Mouse (Mus musculus) midbrain, postnatal 0 days (tissue): ENCODE results near the gene Mpp3. TPM values are rescaled to one million over a fixed set of nuclear protein-coding genes. Genes with fewer than 3 reads are reported as not detected.

ENCODE experiments used
- ATAC-seq: fragments of 200-750 bp; cut with Nextera tagmentation; 2 replicates; pipeline ENCODE4 v1.8.0; 2017; ENCODE audit warnings: moderate number of reproducible peaks, mild to moderate bottlenecking, moderate TSS enrichment, moderate library complexity; ENCODE audit not compliant: low FRiP score
- DNase-seq: peaks from one replicate; pipeline ENCODE4 v3.0.0-alpha.2; 2015; ENCODE audit warnings: low spot score
- H3K27ac ChIP-seq: fragments of 300-500 bp; sonication (generic); 2 replicates; pipeline ENCODE4 v1.5.1; 2014; ENCODE audit warnings: low read depth, mild to moderate bottlenecking, low read length, mixed read lengths
- H3K27me3 ChIP-seq: fragments of 300-500 bp; sonication (generic); 2 replicates; pipeline ENCODE4 v1.6.1; 2014; ENCODE audit warnings: low read length, control low read depth, mixed read lengths; ENCODE audit not compliant: insufficient read depth
- H3K36me3 ChIP-seq: fragments of 300-500 bp; sonication (generic); 2 replicates; pipeline ENCODE4 v1.6.1; 2014; ENCODE audit warnings: low read length, control low read depth, mixed read lengths; ENCODE audit not compliant: insufficient read depth
- H3K4me1 ChIP-seq: fragments of 300-500 bp; sonication (generic); 2 replicates; pipeline ENCODE4 v1.6.1; 2014; ENCODE audit warnings: mild to moderate bottlenecking, control low read depth, antibody characterized with exemption, low read length, mixed read lengths; ENCODE audit not compliant: insufficient read depth
- H3K4me2 ChIP-seq: fragments of 300-500 bp; sonication (generic); 2 replicates; pipeline ENCODE4 v1.6.1; 2014; ENCODE audit warnings: low read depth, mild to moderate bottlenecking, low read length, mixed read lengths; ENCODE audit not compliant: poor library complexity, severe bottlenecking
- H3K4me3 ChIP-seq: fragments of 300-500 bp; sonication (generic); 2 replicates; pipeline ENCODE4 v1.5.1; 2014; ENCODE audit warnings: low read depth, mild to moderate bottlenecking, low read length, moderate library complexity
- H3K9ac ChIP-seq: fragments of 300-500 bp; sonication (generic); replicated peaks from 2 replicates; pipeline ENCODE4 v1.6.1; 2014; ENCODE audit warnings: mild to moderate bottlenecking, low read length, moderate library complexity, mixed read lengths; ENCODE audit not compliant: poor library complexity, severe bottlenecking
- H3K9me3 ChIP-seq: fragments of 300-500 bp; sonication (generic); 2 replicates; pipeline ENCODE4 v1.6.1; 2016; ENCODE audit warnings: low read length, control low read depth
- CTCF ChIP-seq: IDR thresholded peaks from 2 replicates; pipeline ENCODE4 v1.5.1; 2016; ENCODE audit warnings: antibody characterized with exemption, mild to moderate bottlenecking
- WGBS: fragments of 180-500 bp; shearing (Covaris S2); extraction: QIAGEN DNeasy Blood & Tissue Kit; methylation state at CpG from one replicate; pipeline ENCODE4 v1.1.7; 2014; 5-methylcytosine and 5-hydroxymethylcytosine counted together
- polyA plus RNA-seq: library from polyadenylated mRNA; unstranded; fragments of >200 nt; fragmentation: Nextera tagmentation; extraction: Ambion mirVana; gene quantifications from 2 replicates; pipeline ENCODE4 v1.2.1, GENCODE M21; 2015
- total RNA-seq: library from RNA; depleted of rRNA; stranded (reverse); fragments of >200 nt; gene quantifications from 2 replicates; pipeline ENCODE4 v1.2.3, GENCODE M21; 2014

Gene Mpp3
- total and polyA plus RNA-seq, 2 experiments from 2014 or later: 53.9 to 71.9 TPM

DNA sequence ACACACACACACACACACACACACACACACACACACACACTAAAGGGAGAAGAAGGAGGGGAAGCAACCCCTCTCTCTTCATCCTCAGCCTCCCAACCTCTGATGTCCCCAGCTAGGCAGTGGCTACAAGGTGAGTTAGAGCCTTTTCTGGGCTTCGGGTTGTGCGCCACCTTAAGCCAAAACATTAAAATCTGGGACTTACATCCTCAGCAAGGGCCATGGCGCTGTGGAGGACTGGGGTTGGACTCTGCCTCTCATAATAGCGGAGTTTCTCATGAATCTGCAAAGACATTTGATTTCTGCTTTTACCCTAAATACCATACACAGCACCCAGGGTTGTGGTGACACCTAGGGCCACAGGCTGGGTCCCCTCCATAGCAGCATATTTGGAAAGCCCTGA is 3.4 kb downstream of the Mpp3 start:
- ATAC-seq: no peak
- no peak overlapping the region for H3K27ac ChIP-seq
- H3K4me2 ChIP-seq: peak overlapping the region; percentile 75; the same call in 1 of the 2 replicates
- WGBS: 81% methylated on average over 4 of the region's 4 CpGs
- no peak for TF ChIP-seq CTCF
- no peaks in the 10 kb centered on the region for H3K4me1 ChIP-seq
- H3K9me3 ChIP-seq: no peaks in the 10 kb centered on the region
- no peaks in the 10 kb centered on the region for H3K27me3 ChIP-seq
- DNase-seq: no peak
- H3K36me3 ChIP-seq: peaks cover 10% of the 10 kb centered on the region
- peak overlapping the region; percentile 24; the same call in 1 of the 2 replicates for H3K9ac ChIP-seq
- no peak overlapping the region for H3K4me3 ChIP-seq

DNA sequence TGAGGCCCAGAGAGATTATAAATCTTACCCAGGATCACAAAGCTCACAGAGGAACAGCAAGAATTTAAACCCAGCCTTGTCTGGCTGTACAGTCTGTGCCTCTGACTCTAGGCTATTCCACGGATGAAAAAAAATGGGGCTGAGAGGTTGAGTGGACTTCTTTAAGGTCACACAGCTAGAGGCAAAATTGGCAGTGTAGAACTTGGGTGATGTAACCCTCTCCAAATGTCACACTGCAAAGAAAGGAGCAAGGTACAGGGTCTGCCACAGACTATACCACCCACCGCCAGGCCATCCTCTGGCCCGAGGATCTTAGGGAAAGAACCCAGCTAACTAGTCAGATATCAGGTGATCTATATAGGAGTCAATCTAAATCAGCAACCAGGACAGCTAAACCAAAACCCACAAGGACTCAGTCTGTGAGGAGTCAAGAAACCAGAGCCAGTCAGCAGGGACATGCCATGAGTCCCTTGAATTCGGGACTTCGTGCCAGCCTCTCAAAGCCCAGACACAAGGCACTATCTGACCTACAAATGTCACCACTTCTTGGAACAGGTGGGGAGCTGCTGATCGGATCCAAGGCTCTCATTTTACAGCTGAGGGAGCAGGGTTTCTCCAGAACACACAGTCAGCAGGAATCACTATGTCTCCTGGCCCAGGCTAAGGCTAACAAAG is 4.0 kb downstream of the Mpp3 start:
- DNase-seq (no peak), ATAC-seq (no peak)
- no peaks in the 10 kb centered on the region for H3K4me1 ChIP-seq
- H3K9ac ChIP-seq: no peak overlapping the region
- no peak overlapping the region for H3K4me2 ChIP-seq
- TF ChIP-seq CTCF: no peak
- no peaks in the 10 kb centered on the region for H3K9me3 ChIP-seq
- H3K36me3 ChIP-seq: peaks cover 10% of the 10 kb centered on the region
- H3K27me3 ChIP-seq: no peaks in the 10 kb centered on the region
- no peak overlapping the region for H3K4me3 ChIP-seq
- H3K27ac ChIP-seq: no peak overlapping the region
- 77% methylated on average over 6 of the region's 6 CpGs for WGBS

DNA sequence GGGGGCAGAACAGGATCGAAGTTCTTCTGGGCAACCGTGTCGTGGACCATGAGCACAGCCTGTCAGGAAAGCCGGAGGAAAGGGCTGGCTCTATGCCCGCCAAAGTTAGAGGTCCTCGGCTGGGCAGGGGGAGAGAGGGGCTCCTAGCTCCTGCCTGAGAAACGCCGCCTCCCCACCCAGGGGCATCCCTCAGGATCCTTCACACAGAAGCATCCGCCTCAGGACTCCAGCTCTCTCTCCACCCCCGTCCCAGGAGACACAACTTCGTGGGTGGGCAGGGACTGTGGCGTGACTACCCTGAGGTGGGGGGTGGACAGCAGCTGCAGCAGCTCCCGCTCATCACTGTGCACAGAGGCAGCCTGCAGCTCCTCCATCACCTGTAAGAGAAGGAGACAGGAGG is 4.9 kb downstream of the Mpp3 start:
- no peak for ATAC-seq
- no peak for TF ChIP-seq CTCF
- Histone ChIP-seq H3K27me3 (no peaks in the 10 kb centered on the region), H3K9ac (no peak overlapping the region), H3K36me3 (peaks cover 12% of the 10 kb centered on the region), H3K4me2 (no peak overlapping the region), H3K4me3 (no peak overlapping the region), H3K9me3 (no peaks in the 10 kb centered on the region), H3K27ac (no peak overlapping the region), H3K4me1 (no peaks in the 10 kb centered on the region)
- WGBS: 76% methylated on average over 13 of the region's 13 CpGs
- no peak for DNase-seq

DNA sequence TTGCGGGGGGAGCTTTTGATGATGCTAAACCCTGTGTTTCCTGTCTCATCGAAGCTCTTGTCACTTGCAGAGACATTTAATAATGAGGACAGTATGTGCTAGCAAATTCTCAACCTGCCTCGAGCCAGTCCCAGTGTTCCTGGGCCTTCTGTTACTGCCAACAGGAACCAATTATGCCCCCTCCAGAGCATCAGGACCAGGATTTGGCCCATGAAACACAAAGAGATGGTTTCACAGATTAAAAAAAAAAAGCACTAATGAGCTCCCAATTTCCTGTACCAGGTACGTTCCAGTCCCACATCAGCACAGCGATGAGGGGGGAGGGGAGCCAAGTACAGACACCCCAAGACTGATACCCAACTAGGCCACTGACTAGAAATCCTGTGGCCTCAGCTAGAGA is 7.1 kb downstream of the Mpp3 start:
- DNase-seq: no peak
- Histone ChIP-seq H3K27ac (no peak overlapping the region), H3K27me3 (no peaks in the 10 kb centered on the region), H3K9ac (no peak overlapping the region), H3K36me3 (peaks cover 15% of the 10 kb centered on the region), H3K9me3 (no peaks in the 10 kb centered on the region), H3K4me2 (no peak overlapping the region), H3K4me3 (no peak overlapping the region), H3K4me1 (no peaks in the 10 kb centered on the region)
- WGBS: 75% methylated on average over 5 of the region's 5 CpGs
- ATAC-seq: no peak
- no peak for TF ChIP-seq CTCF

GRCm38 (mm10) chr11:102019736-102020135 is 8.5 kb downstream of the Mpp3 start:
- WGBS: 58% methylated on average over 9 of the region's 9 CpGs

GRCm38 (mm10) chr11:102016136-102016535 is 12.1 kb downstream of the Mpp3 start:
- no peak overlapping the region for H3K4me2 ChIP-seq
- DNase-seq (no peak), ATAC-seq (no peak)
- no peaks in the 10 kb centered on the region for H3K9me3 ChIP-seq
- H3K36me3 ChIP-seq: peaks cover 42% of the 10 kb centered on the region
- no peaks in the 10 kb centered on the region for H3K27me3 ChIP-seq
- H3K4me3 ChIP-seq: no peak overlapping the region
- no peak for TF ChIP-seq CTCF
- no peak overlapping the region for H3K9ac ChIP-seq
- H3K4me1 ChIP-seq: no peaks in the 10 kb centered on the region
- 96% methylated on average over 1 of the region's 1 CpGs for WGBS
- no peak overlapping the region for H3K27ac ChIP-seq

More at GRCm38 (mm10) chr11:102019736-102020135, 8.5 kb downstream of the Mpp3 start:
- peaks cover 25% of the 10 kb centered on the region for H3K36me3 ChIP-seq
- H3K4me3 ChIP-seq: no peak overlapping the region
- H3K4me2 ChIP-seq: no peak overlapping the region
- H3K27me3 ChIP-seq: no peaks in the 10 kb centered on the region
- H3K27ac ChIP-seq: no peak overlapping the region
- H3K9me3 ChIP-seq: no peaks in the 10 kb centered on the region
- H3K9ac ChIP-seq: no peak overlapping the region
- no peak for DNase-seq
- ATAC-seq: no peak
- TF ChIP-seq CTCF: no peak
- no peaks in the 10 kb centered on the region for H3K4me1 ChIP-seq
